Comparison of ENCODE assay signal across 10 mouse cellular contexts in genomic region chr6:128021931-128022202, GRCm38 (mm10).
DNase-seq lines count a peak whose midpoint lies in the region; ATAC-seq lines count a peak whose summit lies in the region.
"Had no signal": no experiment of that assay in that cellular context is flagged by ENCODE, and none has a peak within 500 bp of the region (broad histone marks: within the 10 kb centered on the region; RNA-seq: fewer than 3 reads in every experiment).

No protein-coding gene starts in this region.

- ATAC-seq in kidney, embryonic 14.5 days (ENCODE audit: low FRiP score, low TSS enrichment) = peak; percentile 32
- ATAC-seq in forebrain, embryonic 14.5 days = no peak
- no peak for ATAC-seq in intestine, embryonic 15.5 days
- ATAC-seq in stomach, embryonic 15.5 days (ENCODE audit: insufficient read depth, low FRiP score, low read depth) = 0 out of 2 replicates have a peak, but pooled peaks have one; percentile 24
- no peak for ATAC-seq in megakaryocyte, adult 5-6 weeks (ENCODE audit: poor library complexity, severe bottlenecking)

- DNase-seq in kidney, adult 8-10 months = no peak
- DNase-seq in forebrain, embryonic 14.5 days (ENCODE audit: low spot score) = no peak
- no peak for DNase-seq in adrenal gland, postnatal 14 days
- DNase-seq: cerebellum, adult 9-10 months; gastrocnemius, adult 2 months; thymus, postnatal 4 days had no signal

- H3K27ac ChIP-seq in kidney, embryonic 14.5 days (ENCODE audit: low read depth, low read length) = no peak overlapping the region
- H3K27ac ChIP-seq in forebrain, embryonic 14.5 days (ENCODE audit: low read depth, low read length) = no peak overlapping the region; the same call in 1 of the 2 replicates
- H3K27ac ChIP-seq in intestine, embryonic 15.5 days = peak overlapping the region; percentile 75
- H3K27ac ChIP-seq in stomach, embryonic 15.5 days = peak overlapping the region; percentile 79
- H3K27ac ChIP-seq: gastrocnemius, adult 2 months had no signal

- no peak overlapping the region for H3K4me3 ChIP-seq in kidney, embryonic 14.5 days (ENCODE audit: low read length)
- H3K4me3 ChIP-seq in forebrain, embryonic 14.5 days (ENCODE audit: low read depth, low read length) = no peak overlapping the region
- no peak overlapping the region for H3K4me3 ChIP-seq in intestine, embryonic 15.5 days (replicated peaks)
- no peak overlapping the region for H3K4me3 ChIP-seq in stomach, embryonic 15.5 days (replicated peaks)
- H3K4me3 ChIP-seq: gastrocnemius, adult 2 months had no signal

- H3K27me3 ChIP-seq in kidney, embryonic 14.5 days (ENCODE audit: control insufficient read depth, insufficient read depth, low read length) = no peaks in the 10 kb centered on the region
- no peaks in the 10 kb centered on the region; the same call in 1 of the 2 replicates for H3K27me3 ChIP-seq in forebrain, embryonic 14.5 days (replicated peaks; ENCODE audit: control insufficient read depth, insufficient read depth, low read length)
- H3K27me3 ChIP-seq in intestine, embryonic 15.5 days (replicated peaks) = no peaks in the 10 kb centered on the region
- no peaks in the 10 kb centered on the region for H3K27me3 ChIP-seq in stomach, embryonic 15.5 days (replicated peaks)

- 0 out of 2 replicates have a peak overlapping the region, but pooled peaks have one; percentile 12 for H3K9ac ChIP-seq in kidney, embryonic 14.5 days (ENCODE audit: low read depth, low read length)
- 0 out of 2 replicates have a peak overlapping the region, but pooled peaks have one; percentile 5 for H3K9ac ChIP-seq in forebrain, embryonic 14.5 days (ENCODE audit: low read length)
- H3K9ac ChIP-seq in intestine, embryonic 15.5 days = no peak overlapping the region; the same call in 1 of the 2 replicates
- H3K9ac ChIP-seq in stomach, embryonic 15.5 days = no peak overlapping the region

- WGBS in kidney, embryonic 14.5 days = 59% methylated on average over 5 of the region's 5 CpGs
- 71% methylated on average over 5 of the region's 5 CpGs for WGBS in forebrain, embryonic 14.5 days
- WGBS in intestine, embryonic 15.5 days = 70% methylated on average over 5 of the region's 5 CpGs
- WGBS in stomach, embryonic 15.5 days = 61% methylated on average over 5 of the region's 5 CpGs

- peaks cover 3% of the 10 kb centered on the region; the same call in 1 of the 2 replicates for H3K36me3 ChIP-seq in kidney, embryonic 14.5 days (ENCODE audit: control insufficient read depth, insufficient read depth, low read length)
- H3K36me3 ChIP-seq in forebrain, embryonic 14.5 days (ENCODE audit: control insufficient read depth, insufficient read depth, low read length) = no peaks in the 10 kb centered on the region
- H3K36me3 ChIP-seq in intestine, embryonic 15.5 days = no peaks in the 10 kb centered on the region
- H3K36me3 ChIP-seq in stomach, embryonic 15.5 days = no peaks in the 10 kb centered on the region

- H3K4me2 ChIP-seq in kidney, embryonic 14.5 days (replicated peaks; ENCODE audit: low read depth, low read length) = no peak overlapping the region
- H3K4me2 ChIP-seq in forebrain, embryonic 14.5 days (ENCODE audit: low read length) = no peak overlapping the region
- 0 out of 2 replicates have a peak overlapping the region, but pooled peaks have one; percentile 3 for H3K4me2 ChIP-seq in intestine, embryonic 15.5 days (replicated peaks)
- no peak overlapping the region for H3K4me2 ChIP-seq in stomach, embryonic 15.5 days

- H3K4me1 ChIP-seq in kidney, embryonic 14.5 days (ENCODE audit: control insufficient read depth, insufficient read depth, low read length) = peaks cover 25% of the 10 kb centered on the region
- peaks cover 20% of the 10 kb centered on the region for H3K4me1 ChIP-seq in forebrain, embryonic 14.5 days (ENCODE audit: control insufficient read depth, insufficient read depth, low read length)
- peaks cover 21% of the 10 kb centered on the region for H3K4me1 ChIP-seq in intestine, embryonic 15.5 days (replicated peaks)
- peaks cover 25% of the 10 kb centered on the region for H3K4me1 ChIP-seq in stomach, embryonic 15.5 days

- no peaks in the 10 kb centered on the region for H3K9me3 ChIP-seq in kidney, embryonic 14.5 days (ENCODE audit: control insufficient read depth, low read length)
- H3K9me3 ChIP-seq in forebrain, embryonic 14.5 days (replicated peaks; ENCODE audit: control insufficient read depth, low read length) = no peaks in the 10 kb centered on the region
- H3K9me3 ChIP-seq in intestine, embryonic 15.5 days = no peaks in the 10 kb centered on the region
- no peaks in the 10 kb centered on the region for H3K9me3 ChIP-seq in stomach, embryonic 15.5 days

Comparison
In these comparisons a context has a peak if more than half of its experiments do, and no peak if none do; other contexts are left out.
1. ATAC-seq: peak in kidney, embryonic 14.5 days (single experiment) and stomach, embryonic 15.5 days (single experiment); none in forebrain, embryonic 14.5 days (single experiment), intestine, embryonic 15.5 days (single experiment) and megakaryocyte, adult 5-6 weeks (single experiment).
2. H3K27ac ChIP-seq: peak in intestine, embryonic 15.5 days (single experiment) and stomach, embryonic 15.5 days (single experiment); none in kidney, embryonic 14.5 days (single experiment) and forebrain, embryonic 14.5 days (single experiment).
3. H3K9ac ChIP-seq: peak in kidney, embryonic 14.5 days (single experiment) and forebrain, embryonic 14.5 days (single experiment); none in intestine, embryonic 15.5 days (single experiment) and stomach, embryonic 15.5 days (single experiment).